Mouse (Mus musculus) adrenal gland, postnatal 36 days (tissue): ENCODE measurements around the gene Neu2. TPM values are rescaled to one million over a fixed set of nuclear protein-coding genes. Genes with fewer than 3 reads are reported as not detected.

Experiments used
- total RNA-seq, 2 experiments: library from RNA; stranded (reverse); gene quantifications; 2 replicates each; pipeline ENCODE4 v1.2.3; 2021

Gene Neu2
- total RNA-seq, 2 experiments from 2014 or later, result not detected

Other genes starting within 250 kb of the Neu2 start
- 100 to 1,000 TPM; 317 to 479 TPM for gene Efhd1, start 245.5 kb upstream of the Neu2 start, total RNA-seq
- gene Gigyf2, start 182.9 kb upstream of the Neu2 start, total RNA-seq, result 10 to 100 TPM; 88.7 to 92.7 TPM
- gene Kcnj13, start 115.2 kb upstream of the Neu2 start, total RNA-seq, result not detected
- gene Snorc, start 39.6 kb upstream of the Neu2 start, total RNA-seq, result not detected
- 1 to 10 TPM in 1 of 2 experiments, under 1 TPM in 1; 0.23 to 1.1 TPM for gene Ngef, start 64.0 kb downstream of the Neu2 start, total RNA-seq
- 10 to 100 TPM; 16.9 to 22.2 TPM for gene Inpp5d, start 110.4 kb downstream of the Neu2 start, total RNA-seq
- gene Atg16l1, start 246.0 kb downstream of the Neu2 start, total RNA-seq, result 10 to 100 TPM; 31.8 to 33.2 TPM